Comparison of ENCODE assay signal across 14 mouse cellular contexts in the genomic region with DNA sequence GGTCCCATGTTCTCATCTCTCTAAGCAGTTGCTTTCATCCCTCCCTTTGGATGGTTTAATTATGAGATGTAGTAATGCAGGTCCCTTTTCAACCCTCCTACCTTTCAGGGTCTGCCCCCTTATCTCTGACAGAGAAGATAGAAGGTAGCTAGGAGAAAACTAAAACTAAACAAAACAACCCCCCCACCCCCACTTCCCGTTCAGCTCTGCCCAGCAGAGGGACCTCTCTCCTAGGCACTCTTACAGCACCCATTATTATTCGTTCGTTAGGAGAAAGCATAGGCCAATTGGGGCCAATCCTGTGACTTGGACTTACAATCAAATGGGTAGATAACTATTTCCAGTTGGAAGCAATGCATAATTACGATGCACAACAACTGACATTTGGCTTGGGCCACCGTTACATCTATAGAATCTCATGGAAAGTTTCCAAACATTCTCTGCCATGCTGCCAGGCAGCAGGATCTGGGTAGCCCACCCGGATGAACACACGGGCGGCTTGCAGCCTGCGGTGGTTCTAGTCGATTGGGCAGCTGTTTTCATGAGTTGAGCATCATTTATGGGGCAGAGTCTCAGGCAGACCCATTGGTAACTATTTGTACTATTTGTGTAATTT.
A peak's percentile ranks its signal among the peaks of the same experiment; 100 is the strongest.
DNase-seq lines count a peak whose midpoint lies in the region; ATAC-seq lines count a peak whose summit lies in the region.
"Had no signal": no experiment of that assay in that cellular context is flagged by ENCODE, and none has a peak within 500 bp of the region (broad histone marks: within the 10 kb centered on the region; RNA-seq: fewer than 3 reads in every experiment).

No protein-coding gene starts in this region.

- H3K9me3 ChIP-seq in hindbrain, embryonic 10.5 days: no peaks in the 10 kb centered on the region
- no peaks in the 10 kb centered on the region; the same call in 1 of the 2 replicates for H3K9me3 ChIP-seq in hindbrain, embryonic 12.5 days (replicated peaks)
- no peaks in the 10 kb centered on the region for H3K9me3 ChIP-seq in midbrain, embryonic 10.5 days (replicated peaks)
- H3K9me3 ChIP-seq in midbrain, embryonic 15.5 days: no peaks in the 10 kb centered on the region
- H3K9me3 ChIP-seq: heart, embryonic 15.5 days had no signal

- H3K4me3 ChIP-seq in hindbrain, embryonic 10.5 days: no peak overlapping the region
- H3K4me3 ChIP-seq in hindbrain, embryonic 12.5 days: no peak overlapping the region
- H3K4me3 ChIP-seq in midbrain, embryonic 10.5 days: no peak overlapping the region
- H3K4me3 ChIP-seq in midbrain, embryonic 15.5 days: no peak overlapping the region
- H3K4me3 ChIP-seq: heart, embryonic 15.5 days had no signal

- H3K4me1 ChIP-seq in hindbrain, embryonic 10.5 days (replicated peaks): peaks cover 29% of the 10 kb centered on the region
- peaks cover 7% of the 10 kb centered on the region; the same call in 1 of the 2 replicates for H3K4me1 ChIP-seq in hindbrain, embryonic 12.5 days
- H3K4me1 ChIP-seq in midbrain, embryonic 10.5 days: peaks cover 33% of the 10 kb centered on the region
- peaks cover 5% of the 10 kb centered on the region; the same call in 1 of the 2 replicates for H3K4me1 ChIP-seq in midbrain, embryonic 15.5 days
- H3K4me1 ChIP-seq: heart, embryonic 15.5 days had no signal

- no peaks in the 10 kb centered on the region for H3K36me3 ChIP-seq in hindbrain, embryonic 10.5 days
- no peaks in the 10 kb centered on the region for H3K36me3 ChIP-seq in hindbrain, embryonic 12.5 days
- H3K36me3 ChIP-seq in midbrain, embryonic 10.5 days: no peaks in the 10 kb centered on the region
- H3K36me3 ChIP-seq in midbrain, embryonic 15.5 days (replicated peaks): no peaks in the 10 kb centered on the region
- H3K36me3 ChIP-seq: heart, embryonic 15.5 days had no signal

- no peak for DNase-seq in hindbrain, embryonic 10.5 days (ENCODE audit: low spot score)
- DNase-seq in midbrain, embryonic 10.5 days (ENCODE audit: low spot score): no peak
- DNase-seq in ZHBTc4 (ENCODE audit: low read depth, low spot score): peak; percentile 31
- DNase-seq in left cerebral cortex, postnatal 25 days (ENCODE audit: low spot score in 2 of 2): no peak
- no peak for DNase-seq in spleen, postnatal 14 days (ENCODE audit: low spot score in 2 of 2)
- DNase-seq: adrenal gland, adult 8-10 months; cerebellum, adult 11 months; gastrocnemius, postnatal 10 days; midbrain, embryonic 14.5 days had no signal

- peak overlapping the region; percentile 29; the same call in 1 of the 2 replicates for H3K27ac ChIP-seq in hindbrain, embryonic 10.5 days
- no peak overlapping the region for H3K27ac ChIP-seq in hindbrain, embryonic 12.5 days
- 0 out of 2 replicates have a peak overlapping the region, but pooled peaks have one; percentile 6 for H3K27ac ChIP-seq in midbrain, embryonic 10.5 days (replicated peaks)
- no peak overlapping the region for H3K27ac ChIP-seq in midbrain, embryonic 15.5 days
- H3K27ac ChIP-seq: heart, embryonic 15.5 days had no signal

- intact Hi-C loops in left cerebral cortex, postnatal 25 days (cut with DNase I): no loop called here

- no peak overlapping the region for H3K9ac ChIP-seq in hindbrain, embryonic 12.5 days
- no peak overlapping the region for H3K9ac ChIP-seq in midbrain, embryonic 15.5 days
- H3K9ac ChIP-seq: heart, embryonic 15.5 days; lung, embryonic 14.5 days had no signal

- H3K27me3 ChIP-seq in hindbrain, embryonic 10.5 days (ENCODE audit: insufficient read depth, poor library complexity, severe bottlenecking): no peaks in the 10 kb centered on the region; the same call in 1 of the 2 replicates
- H3K27me3 ChIP-seq in hindbrain, embryonic 12.5 days: peaks cover 7% of the 10 kb centered on the region; the same call in 1 of the 2 replicates
- H3K27me3 ChIP-seq in midbrain, embryonic 10.5 days (ENCODE audit: low read depth, poor library complexity, severe bottlenecking): no peaks in the 10 kb centered on the region
- H3K27me3 ChIP-seq in midbrain, embryonic 15.5 days (replicated peaks): 0 out of 2 replicates have a peak, but pooled peaks cover 3% of the 10 kb centered on the region
- H3K27me3 ChIP-seq: heart, embryonic 15.5 days had no signal

- H3K4me2 ChIP-seq in hindbrain, embryonic 12.5 days (replicated peaks): no peak overlapping the region
- H3K4me2 ChIP-seq in midbrain, embryonic 15.5 days: no peak overlapping the region
- H3K4me2 ChIP-seq: heart, embryonic 15.5 days; lung, embryonic 14.5 days had no signal

- 82% methylated on average over 10 of the region's 10 CpGs for WGBS in hindbrain, embryonic 10.5 days
- 83% methylated on average over 10 of the region's 10 CpGs for WGBS in hindbrain, embryonic 12.5 days
- WGBS in midbrain, embryonic 10.5 days: 85% methylated on average over 10 of the region's 10 CpGs
- WGBS in midbrain, embryonic 15.5 days: 76% methylated on average over 10 of the region's 10 CpGs

- no peak for ATAC-seq in hindbrain, embryonic 12.5 days (ENCODE audit: low FRiP score)
- no peak for ATAC-seq in midbrain, embryonic 15.5 days (replicated peaks)
- peak; percentile 40; the same call in 1 of the 2 replicates for ATAC-seq in neutrophil, adult 5-6 weeks (ENCODE audit: extremely low read depth, insufficient number of reproducible peaks, low FRiP score, poor library complexity, severe bottlenecking)

Comparison
In these comparisons a context has a peak if more than half of its experiments do, and no peak if none do; other contexts are left out.
1. H3K27ac ChIP-seq: peak in hindbrain, embryonic 10.5 days (single experiment) and midbrain, embryonic 10.5 days (single experiment); none in hindbrain, embryonic 12.5 days (single experiment) and midbrain, embryonic 15.5 days (single experiment).